Mouse (Mus musculus): ENCODE data around the gene Spata25.

GRCm38 (mm10) chr2:164778809-164779208, 49.5 kb downstream of the Spata25 start:
- no peak for TF ChIP-seq POLR2A (IDR thresholded peaks at IDR 0.05; ENCODE audit: borderline replicate concordance, low read depth, low read length)
- TF ChIP-seq CTCF (IDR thresholded peaks at IDR 0.05; ENCODE audit: low read depth, low read length) = no peak
